Mouse (Mus musculus): Measurements from ENCODE around the gene Glis2.

Gene Glis2

DNA sequence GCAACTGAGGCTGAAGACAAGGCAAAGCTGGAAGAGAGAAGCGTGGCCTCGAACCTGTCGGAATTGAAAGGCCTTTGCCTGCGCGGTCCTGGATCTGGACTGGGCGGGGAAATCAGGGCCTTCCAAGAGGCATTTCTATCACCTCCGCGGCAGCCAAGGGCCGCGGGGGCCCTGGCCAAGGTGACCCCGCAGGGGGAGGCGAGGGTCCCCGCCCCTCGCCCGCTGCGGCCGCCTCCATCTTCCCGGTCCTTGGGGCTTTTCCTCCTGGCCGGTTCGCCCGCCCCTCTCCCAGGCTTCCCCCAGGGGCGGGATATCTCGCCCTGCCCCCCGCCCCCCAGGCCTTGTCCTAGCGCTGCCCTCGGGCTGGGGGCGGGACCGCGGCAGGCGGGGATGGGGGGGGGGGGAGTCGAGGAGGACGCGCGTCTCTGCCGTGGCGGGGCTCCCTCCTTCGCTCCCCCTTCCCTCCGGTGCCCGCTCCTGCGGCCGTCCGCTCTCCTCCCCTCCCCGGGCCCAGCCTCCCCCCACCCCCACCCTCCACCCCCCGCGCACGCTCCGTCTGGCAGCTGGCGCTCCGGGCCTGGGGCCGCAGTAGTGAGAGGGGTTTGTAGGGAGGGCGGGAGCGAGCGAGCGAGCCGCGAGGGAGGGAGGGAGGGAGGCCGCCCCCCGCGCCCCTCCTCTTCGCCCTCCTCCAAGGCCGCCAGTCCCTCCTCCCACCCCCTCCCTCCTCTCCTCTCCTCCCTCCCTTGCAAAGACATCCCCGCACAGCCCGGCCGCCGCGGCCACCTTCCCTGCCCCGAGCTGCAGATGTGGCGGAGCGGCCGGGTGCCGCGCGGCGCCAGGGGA is at the start of gene Glis2:
Glis2 (plus strand) TSS at position 743 of the 843 bp plus-strand sequence.
- Histone ChIP-seq H3K36me3 (ENCODE audit: insufficient read depth, low read length) (peaks cover 13% of the 10 kb centered on the region), H3K4me3 (replicated peaks; ENCODE audit: low read length) (peak within 1 kb of the TSS; percentile 90), H3K27me3 (ENCODE audit: insufficient read depth, low read length) (no peaks in the 10 kb centered on the region), H3K4me1 (replicated peaks; ENCODE audit: low read depth, low read length) (peaks cover 84% of the 10 kb centered on the region), H3K9me3 (ENCODE audit: low read length) (no peaks in the 10 kb centered on the region)
- TF ChIP-seq NANOG (IDR thresholded peaks at IDR 0.05; ENCODE audit: borderline replicate concordance, low read length), result no peak
- TF ChIP-seq CTCF (conservative IDR thresholded peaks at IDR 0.05; ENCODE audit: low read length), result no peak
- TF ChIP-seq POU5F1 (IDR thresholded peaks at IDR 0.05; ENCODE audit: borderline replicate concordance, low read length), result no peak

DNA sequence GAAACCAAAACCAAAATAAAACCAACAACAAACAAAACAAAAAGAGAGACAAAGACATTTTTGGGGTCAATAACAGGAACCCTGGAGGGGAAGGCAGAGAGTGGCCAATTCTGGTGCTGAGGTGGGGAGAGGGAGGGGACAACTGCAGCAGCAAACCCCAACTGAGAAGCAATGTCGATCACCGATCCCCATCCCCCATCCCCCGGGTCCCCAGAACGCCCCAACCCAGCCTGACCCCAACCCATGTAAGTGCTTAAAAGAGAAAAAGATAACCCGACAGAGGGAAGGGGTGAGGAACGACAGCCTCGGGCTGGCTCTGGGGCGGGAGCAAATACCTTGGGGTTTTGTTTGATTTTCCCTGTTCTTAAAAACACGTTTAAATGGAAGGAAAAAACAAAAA is 49.7 kb upstream of the Glis2 start:
- Histone ChIP-seq H3K9me3 (ENCODE audit: low read length) (no peaks in the 10 kb centered on the region), H3K4me3 (replicated peaks; ENCODE audit: low read length) (peak overlapping the region; percentile 30; the same call in 1 of the 2 replicates), H3K4me1 (replicated peaks; ENCODE audit: low read depth, low read length) (peaks cover 71% of the 10 kb centered on the region), H3K27me3 (ENCODE audit: insufficient read depth, low read length) (no peaks in the 10 kb centered on the region), H3K36me3 (ENCODE audit: insufficient read depth, low read length) (peaks cover 65% of the 10 kb centered on the region)
- no peak for TF ChIP-seq POU5F1 (IDR thresholded peaks at IDR 0.05; ENCODE audit: borderline replicate concordance, low read length)
- TF ChIP-seq NANOG (IDR thresholded peaks at IDR 0.05; ENCODE audit: borderline replicate concordance, low read length), result no peak
- TF ChIP-seq CTCF (conservative IDR thresholded peaks at IDR 0.05; ENCODE audit: low read length), result no peak

DNA sequence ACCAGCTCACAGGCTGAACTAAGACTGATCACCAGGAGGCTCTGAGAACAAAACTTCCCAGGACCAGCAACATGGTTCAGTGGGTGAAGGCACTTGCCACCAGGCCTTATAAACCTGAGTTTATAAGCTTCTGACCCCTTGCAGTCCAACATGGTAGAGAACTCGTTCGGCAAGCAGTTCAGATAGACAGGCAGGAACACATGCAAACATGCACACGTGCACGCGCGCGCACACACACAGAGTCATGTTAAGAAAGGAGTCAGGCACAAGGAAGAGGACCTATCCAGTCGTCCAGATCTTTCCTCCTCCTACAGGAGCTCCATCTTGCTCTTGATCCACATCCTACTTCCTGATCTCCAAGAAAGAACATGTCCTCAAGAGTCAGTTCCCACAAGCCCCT is 47.7 kb upstream of the Glis2 start:
- TF ChIP-seq POU5F1 (IDR thresholded peaks at IDR 0.05; ENCODE audit: borderline replicate concordance, low read length), result no peak
- TF ChIP-seq CTCF (conservative IDR thresholded peaks at IDR 0.05; ENCODE audit: low read length), result no peak
- no peak for TF ChIP-seq NANOG (IDR thresholded peaks at IDR 0.05; ENCODE audit: borderline replicate concordance, low read length)
- peaks cover 71% of the 10 kb centered on the region for H3K4me1 ChIP-seq (replicated peaks; ENCODE audit: low read depth, low read length)
- no peak overlapping the region for H3K4me3 ChIP-seq (replicated peaks; ENCODE audit: low read length)
- H3K9me3 ChIP-seq (ENCODE audit: low read length), result no peaks in the 10 kb centered on the region
- peaks cover 83% of the 10 kb centered on the region for H3K36me3 ChIP-seq (ENCODE audit: insufficient read depth, low read length)
- H3K27me3 ChIP-seq (ENCODE audit: insufficient read depth, low read length), result no peaks in the 10 kb centered on the region

DNA sequence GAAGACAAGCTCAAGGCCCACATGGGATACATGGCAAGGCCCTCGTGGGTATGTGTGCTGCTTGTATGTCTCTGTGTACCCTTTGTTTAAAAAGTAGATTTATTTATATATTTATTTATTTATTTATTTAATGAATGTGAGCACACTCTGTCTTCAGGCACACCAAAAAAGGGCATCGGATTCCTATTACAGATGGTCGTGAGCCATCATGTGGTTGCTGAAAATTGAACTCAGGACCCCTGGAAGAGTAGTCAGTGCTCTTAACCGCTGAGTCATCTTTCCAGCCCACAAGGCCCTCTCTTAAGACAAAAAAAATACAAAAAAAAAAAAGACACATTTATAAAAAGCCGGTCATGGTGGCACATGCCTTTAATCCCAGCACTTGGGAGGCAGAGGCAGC is 46.9 kb upstream of the Glis2 start:
- TF ChIP-seq CTCF (conservative IDR thresholded peaks at IDR 0.05; ENCODE audit: low read length) (no peak), POU5F1 (IDR thresholded peaks at IDR 0.05; ENCODE audit: borderline replicate concordance, low read length) (no peak), NANOG (IDR thresholded peaks at IDR 0.05; ENCODE audit: borderline replicate concordance, low read length) (no peak)

DNA sequence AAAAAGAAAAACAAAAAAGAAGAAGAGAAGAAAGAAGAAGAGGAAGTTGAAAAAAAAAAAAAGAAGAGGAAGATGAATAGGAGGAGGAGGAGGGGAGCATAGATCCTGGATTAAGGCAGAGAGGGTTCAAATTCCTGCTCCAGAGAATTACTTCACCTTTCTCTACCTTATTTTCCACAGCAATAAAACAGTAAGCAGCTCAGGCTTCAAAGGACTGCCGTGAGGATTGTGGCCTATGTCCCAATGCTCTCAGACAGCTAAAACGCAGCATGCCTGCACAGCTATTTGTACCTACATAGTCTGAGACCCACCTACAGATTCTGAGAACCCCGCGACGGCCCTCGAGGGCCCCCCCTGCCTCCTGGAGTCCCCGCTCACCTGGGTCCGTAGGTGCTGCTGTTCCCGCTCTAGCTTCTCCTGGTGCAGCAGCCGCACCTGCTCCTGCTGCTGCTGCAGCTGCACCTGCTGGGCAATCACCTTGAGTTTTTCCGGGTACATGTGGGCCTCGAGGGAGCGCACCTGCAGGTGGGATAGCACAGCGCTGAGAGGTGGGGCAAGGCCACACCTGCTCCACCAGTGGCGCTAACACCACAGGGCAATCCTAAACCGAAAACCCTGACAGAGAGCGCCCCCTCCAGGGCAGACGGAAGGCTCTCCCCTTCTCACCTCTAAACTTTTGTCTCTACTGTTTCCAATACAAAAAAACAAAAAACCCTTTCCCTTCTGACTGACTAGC is 45.4 kb upstream of the Glis2 start:
- H3K36me3 ChIP-seq (ENCODE audit: insufficient read depth, low read length), result peaks cover 95% of the 10 kb centered on the region
- TF ChIP-seq NANOG (IDR thresholded peaks at IDR 0.05; ENCODE audit: borderline replicate concordance, low read length) (no peak), POU5F1 (IDR thresholded peaks at IDR 0.05; ENCODE audit: borderline replicate concordance, low read length) (no peak), CTCF (conservative IDR thresholded peaks at IDR 0.05; ENCODE audit: low read length) (peak; percentile 54)
- H3K4me3 ChIP-seq (replicated peaks; ENCODE audit: low read length), result peak overlapping the region; percentile 23; the same call in 1 of the 2 replicates
- no peaks in the 10 kb centered on the region for H3K9me3 ChIP-seq (ENCODE audit: low read length)
- H3K4me1 ChIP-seq (replicated peaks; ENCODE audit: low read depth, low read length), result peaks cover 74% of the 10 kb centered on the region
- H3K27me3 ChIP-seq (ENCODE audit: insufficient read depth, low read length), result no peaks in the 10 kb centered on the region

More for the DNA sequence above, 46.9 kb upstream of the Glis2 start:
- no peaks in the 10 kb centered on the region for H3K27me3 ChIP-seq (ENCODE audit: insufficient read depth, low read length)
- H3K36me3 ChIP-seq (ENCODE audit: insufficient read depth, low read length), result peaks cover 91% of the 10 kb centered on the region
- peaks cover 72% of the 10 kb centered on the region for H3K4me1 ChIP-seq (replicated peaks; ENCODE audit: low read depth, low read length)
- H3K4me3 ChIP-seq (replicated peaks; ENCODE audit: low read length), result no peak overlapping the region
- H3K9me3 ChIP-seq (ENCODE audit: low read length), result no peaks in the 10 kb centered on the region

DNA sequence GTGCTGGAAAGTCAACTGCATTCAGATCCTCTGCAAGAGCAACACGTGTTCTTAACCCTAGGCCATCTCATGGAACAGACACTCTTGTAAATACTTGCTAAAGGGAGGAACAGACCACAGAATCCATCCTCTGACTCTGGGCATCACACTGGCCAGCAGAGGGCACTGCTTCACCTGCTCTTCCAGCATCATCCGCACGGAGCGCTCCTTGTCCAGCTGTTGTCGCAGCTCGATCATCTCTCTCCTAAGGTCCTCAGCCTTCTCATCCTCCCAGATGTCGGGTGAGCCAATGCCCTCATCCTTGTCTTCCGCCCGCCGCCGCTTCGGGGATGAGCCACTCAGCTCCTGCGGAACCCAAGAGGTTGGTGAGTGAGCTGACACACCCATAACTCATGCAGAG is 43.5 kb upstream of the Glis2 start:
- TF ChIP-seq CTCF (conservative IDR thresholded peaks at IDR 0.05; ENCODE audit: low read length), result peak; percentile 92
- no peak for TF ChIP-seq POU5F1 (IDR thresholded peaks at IDR 0.05; ENCODE audit: borderline replicate concordance, low read length)
- no peak for TF ChIP-seq NANOG (IDR thresholded peaks at IDR 0.05; ENCODE audit: borderline replicate concordance, low read length)
- 0 out of 2 replicates have a peak overlapping the region, but pooled peaks have one; percentile 43 for H3K4me3 ChIP-seq (replicated peaks; ENCODE audit: low read length)
- no peaks in the 10 kb centered on the region for H3K27me3 ChIP-seq (ENCODE audit: insufficient read depth, low read length)
- H3K36me3 ChIP-seq (ENCODE audit: insufficient read depth, low read length), result peaks cover 97% of the 10 kb centered on the region
- H3K9me3 ChIP-seq (ENCODE audit: low read length), result no peaks in the 10 kb centered on the region
- H3K4me1 ChIP-seq (replicated peaks; ENCODE audit: low read depth, low read length), result peaks cover 74% of the 10 kb centered on the region

DNA sequence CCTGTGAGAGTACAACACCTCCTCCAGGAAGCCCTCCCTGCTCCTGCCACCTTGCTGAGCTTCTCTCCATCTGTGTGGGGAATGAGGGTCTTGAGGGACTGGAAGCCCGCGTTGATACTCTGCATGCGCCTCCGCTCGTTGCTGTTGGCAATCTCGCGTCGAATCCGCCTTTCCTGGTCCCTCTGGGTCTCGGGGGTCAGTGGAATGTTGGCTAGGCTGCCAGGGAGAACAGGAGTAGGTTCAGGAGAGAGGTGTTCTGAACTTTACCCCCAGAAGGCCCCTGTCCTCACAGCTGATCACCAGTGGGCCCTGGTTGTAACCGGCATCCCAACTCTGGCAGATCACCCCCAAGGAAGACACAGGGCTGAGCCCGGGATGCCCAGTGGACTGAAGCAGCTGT is 42.6 kb upstream of the Glis2 start:
- 0 out of 2 replicates have a peak overlapping the region, but pooled peaks have one; percentile 43 for H3K4me3 ChIP-seq (replicated peaks; ENCODE audit: low read length)
- no peaks in the 10 kb centered on the region for H3K27me3 ChIP-seq (ENCODE audit: insufficient read depth, low read length)
- peaks cover 91% of the 10 kb centered on the region for H3K36me3 ChIP-seq (ENCODE audit: insufficient read depth, low read length)
- TF ChIP-seq NANOG (IDR thresholded peaks at IDR 0.05; ENCODE audit: borderline replicate concordance, low read length), result no peak
- no peak for TF ChIP-seq POU5F1 (IDR thresholded peaks at IDR 0.05; ENCODE audit: borderline replicate concordance, low read length)
- no peak for TF ChIP-seq CTCF (conservative IDR thresholded peaks at IDR 0.05; ENCODE audit: low read length)
- H3K9me3 ChIP-seq (ENCODE audit: low read length), result no peaks in the 10 kb centered on the region
- H3K4me1 ChIP-seq (replicated peaks; ENCODE audit: low read depth, low read length), result peaks cover 79% of the 10 kb centered on the region

DNA sequence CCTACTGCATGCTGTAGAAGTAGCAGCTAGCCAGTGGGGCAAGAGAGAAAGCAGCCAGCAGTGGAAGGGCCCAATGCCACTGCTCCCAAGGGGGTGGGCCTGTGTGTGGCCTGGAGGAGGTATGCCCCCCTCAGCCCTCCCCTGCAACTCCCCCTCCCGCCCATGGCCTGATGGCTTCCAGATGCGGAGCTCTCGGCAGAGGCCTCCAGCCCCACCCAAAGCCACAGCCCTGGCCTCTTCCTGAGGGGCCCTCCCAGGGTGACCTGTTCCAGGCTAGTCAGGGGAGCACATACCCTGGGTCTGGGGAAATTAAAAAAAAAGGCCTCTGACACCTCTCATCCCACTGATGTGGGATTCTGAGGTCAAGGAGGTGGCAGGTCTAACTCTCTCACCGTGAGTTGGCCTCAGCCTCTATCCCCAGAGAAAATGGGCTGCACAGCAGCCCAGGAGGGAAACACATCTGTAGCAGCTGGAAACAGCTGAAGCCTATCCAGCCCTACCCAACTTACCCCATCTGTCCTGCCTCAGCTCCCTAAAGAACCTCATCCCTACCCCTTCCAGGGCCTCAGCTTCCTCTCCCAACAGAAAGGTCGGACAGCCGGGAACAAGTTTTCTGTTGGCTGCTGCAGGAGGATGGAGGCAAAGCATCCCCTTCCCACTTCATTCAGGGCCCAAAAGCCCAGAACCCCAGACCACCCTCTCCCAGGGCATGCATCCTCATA is 41.5 kb upstream of the Glis2 start:
- no peaks in the 10 kb centered on the region for H3K9me3 ChIP-seq (ENCODE audit: low read length)
- TF ChIP-seq NANOG (IDR thresholded peaks at IDR 0.05; ENCODE audit: borderline replicate concordance, low read length) (no peak), CTCF (conservative IDR thresholded peaks at IDR 0.05; ENCODE audit: low read length) (no peak)
- H3K36me3 ChIP-seq (ENCODE audit: insufficient read depth, low read length), result peaks cover 80% of the 10 kb centered on the region
- peak overlapping the region; percentile 43 for H3K4me3 ChIP-seq (replicated peaks; ENCODE audit: low read length)
- peaks cover 82% of the 10 kb centered on the region for H3K4me1 ChIP-seq (replicated peaks; ENCODE audit: low read depth, low read length)
- H3K27me3 ChIP-seq (ENCODE audit: insufficient read depth, low read length), result no peaks in the 10 kb centered on the region
